Mouse (Mus musculus): ENCODE results near the gene Olfr635.
"Not testable (repeated sequence)": the region's sequence is repeated elsewhere in the genome, so short reads cannot be mapped to it uniquely, and the experiment has no call there.

Gene Olfr635

DNA sequence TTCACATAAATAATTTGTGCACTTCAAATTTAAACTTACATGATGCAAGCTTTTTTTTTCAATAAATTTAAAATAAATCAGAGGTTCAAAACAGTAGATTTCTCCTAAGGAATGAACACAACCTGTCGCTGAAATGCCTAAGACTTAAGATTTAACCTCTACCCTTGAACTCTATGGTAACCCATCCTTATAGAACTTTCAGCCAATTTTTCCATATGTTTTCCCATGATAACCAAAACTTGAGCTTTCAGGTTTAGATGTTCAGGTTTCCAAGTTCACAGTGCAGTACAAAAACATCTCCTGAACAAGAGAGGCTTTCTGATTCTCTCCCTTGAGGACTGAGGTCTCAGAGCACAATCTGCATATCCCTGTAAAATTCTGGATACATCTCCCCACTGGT lies at the start of gene Olfr635:
Olfr635 (plus strand) TSS at position 301 of the 400 bp plus-strand sequence.
- in situ Hi-C loops (cut with MboI; ENCODE audit: low sequenced_read_pairs) = no loop called here

DNA sequence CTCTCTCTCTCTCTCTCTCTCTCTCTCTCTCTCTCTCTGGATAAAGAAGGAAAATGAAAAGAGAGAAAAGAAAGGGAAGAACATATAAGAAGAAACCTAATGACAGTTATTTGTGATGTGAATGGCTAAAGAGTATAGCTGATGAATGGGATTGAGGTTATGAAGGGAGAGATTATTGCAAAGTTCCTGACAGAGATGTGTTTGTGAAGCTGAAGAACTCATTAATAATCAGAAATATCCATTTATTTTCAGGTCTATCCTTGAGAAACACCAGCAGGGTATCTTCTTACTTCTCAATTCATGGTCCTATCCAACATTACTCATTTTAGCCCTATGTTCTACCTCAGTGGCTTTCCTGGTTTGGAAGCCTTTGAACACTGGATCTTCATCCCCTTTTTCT lies 42.4 kb upstream of the Olfr635 start, which contains the start of gene Olfr631:
Olfr631 (plus strand) TSS at position 301 of the 400 bp plus-strand sequence.
- in situ Hi-C loops (cut with MboI; ENCODE audit: low sequenced_read_pairs) = no loop called here

DNA sequence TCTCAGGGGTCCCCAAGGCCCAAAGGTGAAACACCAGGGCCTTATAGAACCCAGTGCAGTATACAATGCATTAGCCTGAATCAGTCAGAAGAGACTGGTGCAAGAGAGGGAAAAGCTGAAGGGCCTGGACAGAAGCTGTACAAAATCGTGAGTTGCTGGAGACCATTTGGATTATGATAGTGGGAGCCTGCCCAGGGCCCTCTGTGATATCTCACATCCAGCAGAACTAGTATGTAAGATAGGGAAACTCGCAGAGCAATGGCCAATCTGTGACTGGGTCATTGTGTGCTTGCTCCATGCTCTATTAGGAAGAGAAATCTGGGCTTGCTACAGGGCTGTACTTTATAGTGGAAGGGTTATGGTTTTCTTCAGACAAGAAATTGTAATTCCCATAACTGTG lies 36.7 kb upstream of the Olfr635 start, which contains the start of gene Olfr632:
Olfr632 (plus strand) TSS at position 84 of the 400 bp plus-strand sequence.
- in situ Hi-C loops (cut with MboI; ENCODE audit: low sequenced_read_pairs) = no loop called here

DNA sequence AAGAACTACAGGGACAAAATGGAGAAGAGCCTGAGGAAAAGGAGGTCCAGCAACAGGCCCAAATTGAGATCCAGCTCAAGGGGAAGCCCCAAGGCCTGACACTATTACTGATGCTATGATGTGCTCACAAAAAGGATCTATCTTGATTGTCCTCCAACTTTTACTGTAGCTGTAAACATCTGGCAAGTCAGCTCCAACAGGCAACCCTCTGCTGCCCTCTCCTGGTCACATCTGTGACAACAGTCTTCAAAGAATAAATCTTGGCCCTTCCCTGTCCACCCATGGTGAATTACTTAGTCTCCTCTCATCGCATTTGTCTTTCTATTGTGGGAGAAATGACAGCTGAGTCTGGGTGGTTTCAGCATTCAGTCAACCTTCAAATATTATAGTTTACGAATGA lies 28.2 kb upstream of the Olfr635 start:
- in situ Hi-C loops (cut with MboI; ENCODE audit: low sequenced_read_pairs) = no loop called here

DNA sequence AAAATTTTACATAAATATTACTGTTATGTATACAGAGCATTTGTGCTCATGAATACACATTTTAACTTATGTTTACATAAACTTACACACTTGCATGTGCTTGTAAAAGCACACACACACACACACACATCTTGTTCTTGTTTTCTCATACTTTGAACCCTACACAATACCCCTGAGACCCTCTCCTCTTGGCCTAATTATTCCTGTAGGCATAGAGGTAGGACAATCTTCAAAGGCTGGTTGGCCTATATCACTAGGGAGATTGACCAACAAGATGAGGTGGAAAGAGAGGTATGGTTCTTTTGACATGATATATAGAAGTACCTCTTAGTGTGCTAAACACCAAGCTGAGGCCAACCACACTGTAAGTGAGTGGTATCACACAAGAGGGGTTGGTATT lies 26.8 kb upstream of the Olfr635 start, which contains the start of gene Olfr633:
Olfr633 (plus strand) TSS at position 301 of the 400 bp plus-strand sequence.
- in situ Hi-C loops (cut with MboI; ENCODE audit: low sequenced_read_pairs) = no loop called here

DNA sequence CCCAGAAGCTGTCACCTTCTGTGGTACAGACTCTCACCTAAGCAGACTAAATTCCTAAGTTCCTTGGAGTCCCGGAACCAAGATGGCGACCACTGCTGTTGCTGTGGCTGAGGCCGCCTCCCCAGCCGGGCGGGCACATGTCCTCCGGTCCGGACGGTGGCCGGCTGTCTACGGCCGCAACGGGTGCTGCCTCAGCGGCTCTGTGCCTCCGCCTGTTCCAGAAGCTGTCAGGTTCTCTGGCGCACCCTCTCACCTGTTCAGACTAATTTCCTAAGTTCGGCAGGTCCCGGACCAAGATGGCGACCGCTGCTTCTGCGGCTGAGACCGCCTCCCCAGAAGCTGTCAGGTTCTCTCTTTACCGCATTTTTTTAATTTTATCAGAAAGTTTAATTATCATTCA lies 4.1 kb upstream of the Olfr635 start:
- in situ Hi-C loops (cut with MboI; ENCODE audit: low sequenced_read_pairs) = not testable (repeated sequence)

DNA sequence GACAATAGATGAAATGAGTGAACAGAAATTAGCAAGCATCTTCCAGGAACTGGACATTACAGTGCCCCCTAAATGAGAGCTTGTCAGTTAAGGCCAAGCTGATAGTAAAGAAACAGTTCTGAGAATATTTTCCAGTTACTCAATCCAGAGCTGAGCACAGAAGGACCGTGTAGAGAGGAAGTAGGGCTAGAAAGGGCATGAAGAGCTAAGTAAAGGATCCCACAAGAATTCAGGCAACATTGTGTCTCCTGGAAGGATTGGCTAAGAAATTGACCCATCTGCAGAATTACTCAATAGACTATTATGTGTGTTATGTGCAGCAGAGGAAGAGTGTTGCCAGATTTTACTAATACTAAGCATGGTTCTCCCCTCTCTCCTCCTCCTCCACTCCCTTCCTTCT lies 830 bp downstream of the Olfr635 start:
- in situ Hi-C loops (cut with MboI; ENCODE audit: low sequenced_read_pairs) = no loop called here

DNA sequence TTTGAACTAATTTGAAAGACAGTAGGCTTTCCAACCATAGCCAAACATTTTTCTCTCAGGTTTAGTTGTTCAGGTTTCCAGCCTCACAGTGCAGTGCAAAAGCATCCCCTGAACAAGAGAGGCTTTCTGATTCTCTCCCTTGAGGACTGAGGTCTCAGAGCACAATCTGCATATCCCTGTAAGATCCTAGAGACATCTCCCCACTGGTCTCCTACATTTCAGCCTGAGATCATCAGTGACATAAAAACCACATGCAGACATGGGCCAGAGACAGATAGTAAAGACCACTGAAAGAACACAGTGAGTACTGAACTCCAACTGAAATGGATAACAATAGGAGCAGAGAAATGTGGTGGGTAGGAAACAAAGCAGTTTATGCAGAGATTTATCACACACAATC lies 27.5 kb downstream of the Olfr635 start, which contains the start of gene Olfr638:
Olfr638 (plus strand) TSS at position 301 of the 400 bp plus-strand sequence.
- in situ Hi-C loops (cut with MboI; ENCODE audit: low sequenced_read_pairs) = no loop called here

DNA sequence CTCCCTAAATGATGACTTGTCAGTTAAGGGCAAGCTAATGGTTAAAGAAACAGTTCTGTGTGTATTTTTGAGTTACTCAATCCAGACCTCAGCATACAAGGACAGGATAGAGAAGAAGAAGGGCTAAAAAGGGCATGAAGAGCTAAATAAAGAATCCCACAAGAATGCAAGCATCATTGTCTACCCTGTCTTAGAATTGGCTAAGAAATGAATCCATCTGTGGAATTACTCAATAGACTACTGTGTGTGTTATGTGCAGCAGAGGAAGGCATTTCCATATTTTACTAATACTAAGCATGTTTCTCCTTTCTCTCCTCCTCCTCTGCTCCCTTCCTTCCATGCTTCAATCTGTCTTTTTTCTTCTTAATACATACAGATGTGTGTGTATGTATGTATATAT lies 28.2 kb downstream of the Olfr635 start:
- in situ Hi-C loops (cut with MboI; ENCODE audit: low sequenced_read_pairs) = no loop called here

DNA sequence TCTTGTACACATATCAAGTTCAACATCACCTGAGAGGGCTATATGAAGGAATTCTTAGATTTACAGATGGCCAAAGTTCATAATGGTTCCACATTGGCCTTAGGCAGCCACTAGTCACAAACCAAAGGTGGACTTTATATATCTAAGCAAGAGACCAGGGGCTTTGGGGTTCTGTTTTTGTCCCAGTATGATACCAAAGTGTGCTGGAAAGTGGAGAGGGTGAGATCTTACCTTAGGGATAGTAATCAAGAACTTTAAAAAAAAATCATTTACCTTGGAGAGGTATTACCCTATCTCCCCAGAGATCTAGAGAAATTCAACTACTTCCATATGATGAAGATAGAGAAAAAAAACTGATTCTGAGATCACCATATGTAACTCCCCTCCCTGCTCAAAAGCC lies 46.3 kb downstream of the Olfr635 start, which contains the start of gene Olfr639:
Olfr639 (minus strand) TSS at position 101 of the 400 bp plus-strand sequence.
- in situ Hi-C loops (cut with MboI; ENCODE audit: low sequenced_read_pairs) = no loop called here

DNA sequence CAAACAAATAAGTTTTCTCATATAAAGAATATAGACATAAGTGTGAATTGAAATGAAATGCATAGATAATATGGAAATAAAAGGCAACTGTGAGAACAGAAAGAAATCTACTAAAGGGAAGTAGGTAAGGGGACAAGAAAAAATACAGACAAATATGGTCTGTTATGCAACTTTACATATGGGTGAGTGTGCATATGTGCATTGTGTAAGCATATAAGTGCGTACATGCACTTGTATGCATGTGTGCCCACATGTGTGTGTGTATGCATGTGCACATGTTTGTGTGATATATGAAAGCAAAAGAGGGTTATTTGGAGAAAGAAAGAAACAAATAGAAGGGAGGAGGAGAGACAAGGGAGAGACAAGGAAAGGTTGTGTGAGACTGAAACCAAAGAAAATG lies 48.0 kb downstream of the Olfr635 start:
- in situ Hi-C loops (cut with MboI; ENCODE audit: low sequenced_read_pairs) = no loop called here

DNA sequence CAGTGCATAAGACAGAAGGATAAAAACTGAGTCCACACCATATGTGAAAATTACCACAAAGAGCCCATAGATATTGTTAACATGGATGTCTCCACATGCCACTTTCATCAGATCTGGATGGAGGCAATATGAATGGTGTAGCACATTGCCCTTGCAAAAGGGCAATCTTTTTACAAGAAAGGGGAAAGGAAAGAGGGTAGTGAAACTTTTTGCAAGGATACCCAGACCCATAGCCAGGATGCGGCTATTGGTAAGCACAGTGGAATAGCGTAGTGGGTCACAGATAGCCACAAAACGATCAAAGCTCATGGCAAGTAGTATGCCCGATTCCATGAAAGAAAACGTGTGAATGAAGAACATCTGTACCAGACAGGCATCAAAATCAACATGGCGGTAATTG lies 50.7 kb downstream of the Olfr635 start:
- in situ Hi-C loops (cut with MboI; ENCODE audit: low sequenced_read_pairs) = no loop called here

DNA sequence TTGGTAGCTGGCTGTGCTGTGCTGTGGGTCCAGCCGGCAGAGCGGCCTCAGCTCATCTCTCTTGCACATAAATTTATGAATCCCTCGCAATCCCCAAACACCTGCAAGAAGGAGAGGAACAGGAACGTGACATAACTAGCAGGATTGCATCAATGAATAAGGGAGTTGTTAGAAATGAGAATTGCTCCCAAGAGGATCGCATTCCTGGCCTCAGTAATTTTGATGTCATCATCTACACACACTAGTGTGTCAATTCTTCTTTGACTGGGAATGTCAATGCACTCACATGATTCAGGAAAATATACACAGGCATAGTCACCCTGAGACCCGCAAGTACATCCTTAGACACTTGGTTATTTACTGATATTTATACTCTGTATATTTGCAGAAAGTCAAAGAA lies 54.5 kb downstream of the Olfr635 start, which contains the start of gene Olfr640:
Olfr640 (minus strand) TSS at position 101 of the 400 bp plus-strand sequence.
- in situ Hi-C loops (cut with MboI; ENCODE audit: low sequenced_read_pairs) = no loop called here

DNA sequence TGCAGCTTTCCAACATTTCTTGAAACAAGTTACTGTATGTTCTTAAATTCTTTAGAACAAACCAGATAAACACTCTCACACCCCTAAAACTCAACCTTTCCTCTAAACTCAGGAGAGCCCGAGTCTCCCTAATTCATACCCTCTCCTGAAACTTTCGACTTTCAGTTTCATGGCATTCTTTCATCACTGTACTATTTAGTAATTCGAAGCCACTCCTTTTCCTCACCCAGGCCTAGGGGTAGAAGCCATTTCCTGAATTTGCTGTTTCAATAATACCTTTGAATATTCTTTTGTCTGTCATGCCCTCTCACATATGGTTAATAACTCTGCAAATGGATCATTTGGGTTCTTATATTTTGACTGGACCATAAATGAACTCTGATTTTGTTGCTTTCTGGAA lies 56.0 kb downstream of the Olfr635 start:
- in situ Hi-C loops (cut with MboI; ENCODE audit: low sequenced_read_pairs) = no loop called here

DNA sequence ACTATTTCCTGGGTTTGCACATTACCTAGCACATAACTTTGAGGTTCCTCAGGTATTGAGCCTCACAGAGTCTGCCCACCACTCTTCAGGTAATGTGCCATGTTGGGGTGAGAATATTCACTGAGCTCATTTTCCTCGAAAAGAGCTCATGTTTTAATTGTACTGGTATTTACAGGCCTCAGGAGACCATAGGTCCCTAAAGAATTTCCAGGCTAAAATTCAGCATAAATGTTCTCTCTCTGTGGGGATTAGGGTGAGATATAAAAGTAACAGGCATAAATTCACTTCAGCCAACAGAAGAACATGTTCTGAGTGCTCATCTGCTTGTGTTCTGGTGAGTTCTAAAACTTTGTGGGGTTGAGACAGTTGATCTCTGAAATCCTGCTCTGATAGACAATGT lies 64.2 kb downstream of the Olfr635 start, which contains the start of gene Olfr641:
Olfr641 (plus strand) TSS at position 301 of the 400 bp plus-strand sequence.
- in situ Hi-C loops (cut with MboI; ENCODE audit: low sequenced_read_pairs) = no loop called here
